Mouse (Mus musculus) spleen, postnatal 14 days (tissue): ENCODE results near the gene Atp2a1.
"Not testable (repeated sequence)": the region's sequence is repeated elsewhere in the genome, so short reads cannot be mapped to it uniquely, and the experiment has no call there.

ENCODE experiments used
- DNase-seq, 2 experiments: peaks; one replicate each; pipeline ENCODE4 v3.0.0; 2021 to 2022; ENCODE audit warnings: low spot score in 2 of 2

The Atp2a1 gene

DNA sequence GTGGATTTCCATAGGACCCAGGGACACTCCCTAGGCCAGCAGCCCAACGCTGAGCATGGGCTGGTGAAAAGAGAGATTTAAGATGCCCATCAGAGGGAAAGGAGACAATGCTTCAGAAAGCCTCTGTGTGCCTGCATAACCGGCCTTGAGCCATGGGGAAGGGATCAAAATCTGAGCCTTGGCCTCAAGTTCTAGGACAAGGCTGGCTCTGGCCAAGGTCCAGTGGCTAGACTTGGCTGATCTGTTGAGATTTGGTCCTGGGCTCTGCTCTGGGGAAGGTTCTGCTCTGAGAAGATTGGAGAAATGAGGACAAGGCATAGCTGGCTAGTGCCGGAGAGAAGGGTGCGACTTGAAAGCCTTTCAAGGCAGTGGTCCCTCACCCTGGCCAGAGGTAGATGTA is 51.8 kb downstream of the Atp2a1 start:
- DNase-seq = no peak

DNA sequence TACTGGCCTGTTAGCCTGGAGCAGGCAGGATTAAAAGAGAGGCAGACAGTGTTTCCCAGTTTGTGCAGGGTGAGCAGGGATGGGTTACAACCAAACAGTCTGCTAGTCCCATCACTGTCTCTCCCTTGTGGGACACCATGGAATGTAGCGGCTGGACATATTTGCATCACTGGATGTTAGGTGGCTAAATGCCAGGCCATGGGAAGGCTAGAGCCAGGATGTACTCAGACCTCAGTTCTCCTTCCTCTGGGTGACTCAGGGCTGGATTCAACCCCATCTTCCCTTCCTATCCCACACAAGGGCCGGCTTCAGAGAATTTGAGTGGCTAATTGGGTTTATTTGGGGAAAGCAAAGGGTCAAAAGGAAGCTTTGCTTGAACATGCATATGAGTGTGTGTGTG is 54.2 kb downstream of the Atp2a1 start:
- no peak for DNase-seq

DNA sequence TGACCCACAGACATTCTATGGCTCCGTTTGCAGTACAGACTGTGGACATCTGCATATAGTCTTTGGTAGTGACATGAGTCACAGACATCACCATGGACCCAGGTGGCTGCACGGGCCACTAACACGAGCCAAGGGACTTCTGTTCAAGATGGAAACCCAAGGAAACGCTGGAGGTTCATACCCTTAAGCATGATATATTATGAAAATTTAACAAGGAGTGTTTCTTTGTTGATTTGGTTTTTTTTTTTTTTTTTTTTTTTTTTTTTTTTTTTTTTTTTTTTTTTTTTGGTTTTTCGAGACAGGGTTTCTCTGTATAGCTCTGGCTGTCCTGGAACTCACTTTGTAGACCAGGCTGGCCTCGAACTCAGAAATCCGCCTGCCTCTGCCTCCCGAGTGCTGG is 60.4 kb downstream of the Atp2a1 start:
- DNase-seq = not testable (repeated sequence)

DNA sequence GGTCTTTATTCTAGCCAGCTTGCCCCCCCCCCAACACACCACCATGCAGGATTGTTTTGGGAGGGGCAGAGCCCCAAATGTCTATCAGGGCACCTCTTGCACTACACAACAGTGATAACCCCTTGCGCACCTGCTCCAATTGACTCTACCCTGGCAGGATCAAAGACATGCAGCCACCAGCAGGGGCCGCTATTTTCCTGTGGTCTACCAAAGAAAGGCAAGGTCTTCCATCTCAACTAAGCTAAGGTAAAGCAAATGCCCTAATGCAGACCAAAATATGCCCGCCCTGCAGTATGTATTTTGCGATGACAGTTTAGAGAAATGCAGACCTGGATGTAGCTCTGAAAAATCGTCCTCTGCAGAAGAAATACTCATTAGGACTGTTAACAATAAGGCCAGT is 63.4 kb downstream of the Atp2a1 start:
- peak; percentile 76 to 88 for DNase-seq

DNA sequence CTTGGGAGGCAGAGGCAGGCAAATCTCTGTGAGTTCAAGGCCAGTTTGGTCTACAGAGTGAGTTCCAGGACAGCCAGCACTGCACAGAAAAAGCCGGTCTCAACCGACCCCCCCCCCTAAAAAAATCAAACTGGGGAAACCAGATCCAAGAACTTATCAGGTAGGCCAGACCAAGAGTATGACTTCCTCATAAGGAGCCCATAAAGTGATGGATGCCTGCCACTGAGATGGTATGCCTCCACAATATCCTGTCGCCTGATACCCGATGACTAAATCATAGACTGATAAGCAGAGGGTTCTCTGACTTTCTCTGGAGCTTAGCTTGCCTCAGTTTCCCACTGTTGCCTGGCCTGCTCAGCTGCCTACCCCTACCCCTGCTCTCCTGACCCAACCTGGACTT is 65.1 kb downstream of the Atp2a1 start:
- DNase-seq = no peak

DNA sequence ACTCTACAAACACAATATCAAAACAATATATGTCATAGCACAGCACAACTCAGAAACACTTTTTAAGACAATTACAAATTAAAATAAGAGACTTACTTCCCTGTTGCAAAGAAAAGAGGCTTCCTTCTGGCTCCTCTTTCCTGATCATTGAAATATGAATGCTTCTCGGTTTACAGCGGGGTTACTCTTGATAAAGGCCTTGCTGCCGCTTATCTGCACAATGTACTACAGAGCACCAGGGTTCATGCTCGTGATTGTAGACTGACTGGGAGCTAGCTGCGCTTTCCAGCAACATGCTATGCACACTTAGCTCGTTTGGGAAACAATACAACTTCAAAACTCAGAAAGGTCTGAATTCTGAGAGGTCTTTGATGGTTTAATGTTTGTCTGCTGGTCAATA is 65.7 kb downstream of the Atp2a1 start:
- no peak for DNase-seq

DNA sequence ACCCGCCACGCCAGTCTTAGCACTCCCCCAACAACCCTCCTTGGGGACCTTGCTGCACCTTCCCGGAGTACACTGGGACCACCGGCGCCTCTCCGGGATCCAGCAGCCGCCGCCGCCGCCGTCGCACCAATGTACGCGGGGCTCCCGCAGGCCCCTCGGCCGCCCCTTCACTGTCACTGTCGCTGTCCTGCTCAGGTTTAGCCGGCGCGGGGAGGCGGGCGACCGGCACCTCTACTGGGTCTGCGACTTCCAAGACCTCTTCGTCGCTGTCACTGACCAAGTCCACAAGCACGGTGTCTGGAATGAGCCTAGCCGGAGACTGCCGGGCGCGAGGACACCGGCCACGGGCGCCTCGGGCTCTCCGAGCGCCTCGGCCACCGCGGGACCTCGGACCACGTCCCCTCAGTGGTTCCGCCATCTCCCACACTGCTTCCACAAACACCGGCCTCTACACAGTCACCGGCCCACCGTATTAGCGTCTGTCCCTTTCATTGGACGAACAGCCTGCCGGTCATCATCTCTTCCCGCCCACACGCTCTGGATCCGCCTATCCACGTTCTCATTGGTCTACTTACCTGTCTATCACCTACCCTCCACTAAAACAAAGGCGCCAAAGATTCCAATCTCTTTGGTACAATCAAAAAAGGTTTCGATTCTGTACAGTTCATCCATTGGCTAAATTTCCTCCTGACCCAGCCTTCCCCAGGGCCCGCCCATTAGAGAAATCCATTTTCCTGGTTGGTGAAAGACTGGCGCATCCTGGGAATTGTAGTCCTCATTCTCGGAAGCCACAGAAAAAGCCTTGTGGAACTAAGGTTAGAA is 66.4 kb downstream of the Atp2a1 start, which contains the start of gene Nfatc2ip:
Nfatc2ip (minus strand) TSS at position 440 of the 822 bp plus-strand sequence.
- DNase-seq = peak; percentile 88 to 90
